Mouse (Mus musculus) natural killer cell, adult 2 months (primary cell): ENCODE measurements around the gene Cyth4.
A peak's percentile ranks its signal among the peaks of the same experiment; 100 is the strongest.

Experiments used
- DNase-seq, 2 experiments: peaks; one replicate each; pipeline ENCODE4 v3.0.0; 2022; ENCODE audit warnings: low spot score in 2 of 2

Cyth4 gene

DNA sequence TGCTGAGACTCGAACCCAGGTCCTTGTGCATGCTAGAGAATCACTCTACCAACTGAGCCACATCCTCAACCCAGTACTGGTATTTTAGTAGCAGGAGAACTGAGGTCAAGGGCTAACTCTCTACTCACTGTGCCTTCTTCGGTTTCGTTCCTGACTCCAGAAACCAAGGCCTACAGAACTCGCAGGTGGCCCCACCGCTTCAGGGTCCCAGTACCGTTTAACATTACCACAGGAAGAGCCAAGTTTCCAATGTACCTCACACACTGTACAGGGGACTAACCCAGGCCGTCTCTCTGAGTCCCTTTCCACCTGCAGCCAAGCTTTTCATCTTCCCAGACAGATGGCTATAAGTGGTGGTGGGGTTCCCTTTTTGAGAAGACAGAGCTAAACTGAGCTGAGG lies 11.4 kb upstream of the Cyth4 start:
- DNase-seq = no peak

DNA sequence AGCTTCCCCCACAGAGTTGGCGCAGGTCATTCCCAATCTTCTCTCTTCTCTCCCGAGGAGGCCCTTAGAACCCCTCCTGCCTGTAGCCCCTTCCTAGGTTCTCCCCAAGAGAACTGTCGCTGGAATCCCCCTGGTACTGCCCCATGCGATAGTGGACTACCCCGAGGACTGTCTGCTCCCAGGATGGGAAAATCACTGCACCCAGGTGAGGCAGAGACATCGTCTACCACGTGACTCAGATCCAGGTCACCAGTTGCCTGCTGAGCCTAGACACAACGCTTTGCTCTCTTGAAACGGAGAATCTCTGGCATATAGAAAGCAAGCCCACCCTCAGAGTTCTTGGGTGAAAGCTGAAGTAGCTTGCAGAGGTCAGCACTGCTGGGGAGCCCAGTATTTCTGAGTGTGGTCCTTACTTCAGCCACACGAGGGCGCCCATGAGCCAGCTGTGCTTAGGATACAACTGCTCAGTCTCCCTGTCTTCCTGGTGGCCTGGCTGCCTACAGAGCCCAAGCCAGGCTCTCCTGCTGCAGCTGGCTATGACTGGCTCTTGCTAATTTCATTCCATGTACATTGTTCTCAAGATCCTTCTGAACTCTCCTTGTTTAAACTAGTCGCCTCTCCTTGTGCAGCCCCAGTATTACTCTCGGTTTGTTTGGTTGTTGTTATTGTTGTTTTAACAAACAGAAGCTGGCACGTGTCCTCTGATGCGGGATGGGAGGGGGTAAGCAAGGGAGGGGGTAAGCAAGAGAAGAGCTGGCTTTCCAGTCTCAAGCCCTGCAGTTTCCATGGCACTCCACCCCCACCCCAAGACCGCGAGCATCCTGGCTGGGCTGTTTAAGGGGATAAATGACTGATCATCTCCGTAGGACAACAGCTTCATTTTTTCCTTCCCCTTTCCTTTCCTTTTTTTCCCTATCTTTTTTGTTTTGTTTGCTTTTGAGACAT lies 9.5 kb upstream of the Cyth4 start:
- peak; percentile 78 to 83 for DNase-seq

DNA sequence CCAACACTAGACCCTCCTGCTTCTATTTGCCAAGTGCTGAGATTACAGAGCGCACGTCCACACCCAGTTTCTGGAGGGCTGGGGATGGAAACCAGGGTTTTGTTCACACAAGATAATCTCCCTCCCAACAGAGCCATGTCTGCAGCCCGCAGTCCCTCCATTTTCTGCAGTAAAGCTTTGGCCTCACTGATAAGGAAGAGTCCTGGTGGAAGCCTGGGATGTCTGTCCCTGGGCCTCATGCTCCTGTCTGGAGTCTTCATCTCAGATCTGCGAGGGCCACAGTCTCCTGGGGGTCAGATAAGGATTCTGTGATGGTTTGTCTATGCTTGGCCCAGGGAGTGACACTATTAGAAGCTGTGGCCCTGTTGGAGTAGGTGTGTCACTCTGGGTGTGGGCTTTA lies 8.8 kb upstream of the Cyth4 start:
- DNase-seq = no peak

DNA sequence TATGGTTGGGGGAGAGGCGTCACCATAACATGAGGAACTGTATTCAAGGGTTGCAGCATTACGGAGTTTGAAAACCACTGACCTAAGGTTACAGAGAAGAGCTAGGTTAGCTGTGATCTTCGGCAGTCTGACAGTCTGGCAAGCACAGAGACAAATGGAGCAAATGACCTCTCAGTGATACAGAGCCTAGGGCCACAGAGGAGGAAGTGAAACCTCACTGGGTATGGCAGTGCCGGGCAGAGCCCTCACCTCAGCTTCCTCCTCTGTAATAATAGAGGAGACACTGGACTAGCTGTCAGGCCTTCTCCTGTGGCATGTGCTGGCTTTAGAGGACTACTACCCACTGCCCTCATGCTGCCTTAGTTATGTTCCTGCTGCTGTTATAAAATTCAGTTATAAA lies 7.9 kb upstream of the Cyth4 start:
- DNase-seq = peak; percentile 75 to 78

DNA sequence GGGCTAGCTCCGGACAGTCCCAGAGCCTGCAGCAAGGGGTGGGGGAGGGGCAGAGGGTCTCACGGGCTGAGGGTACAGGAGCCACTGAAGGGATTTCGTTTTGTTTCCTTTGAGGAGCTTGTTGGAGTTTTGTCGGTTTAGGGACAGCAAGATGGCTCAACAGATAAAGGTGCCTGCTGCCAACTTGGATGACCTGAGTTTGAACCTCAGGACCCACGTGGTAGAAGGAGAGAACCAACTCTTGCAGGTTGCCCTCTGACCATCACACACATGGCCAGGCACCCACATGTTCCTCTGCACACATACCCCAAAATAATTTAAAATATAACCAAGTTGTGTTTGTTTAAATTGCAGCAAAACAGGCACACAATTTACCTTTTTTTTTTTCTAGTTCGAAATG lies 6.9 kb upstream of the Cyth4 start:
- no peak for DNase-seq

DNA sequence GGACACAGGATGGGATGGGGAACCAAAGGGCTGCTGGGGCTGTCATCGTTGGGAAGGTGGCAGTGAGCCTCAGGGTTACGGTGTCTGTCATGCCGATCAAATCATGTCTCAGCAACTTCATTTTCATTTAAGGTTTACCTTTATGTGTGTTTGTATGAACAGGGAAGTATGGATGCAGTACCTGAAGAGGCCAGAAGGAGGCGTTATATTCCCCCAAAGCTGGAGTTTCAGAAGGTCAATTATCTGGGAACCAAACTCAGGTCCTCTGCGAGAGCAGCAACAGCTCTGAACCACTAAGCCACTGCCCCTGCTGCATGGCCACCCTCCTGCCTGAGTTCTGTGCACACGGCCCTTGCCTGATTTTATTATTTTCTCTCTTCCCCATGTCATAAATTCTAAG lies 6.1 kb upstream of the Cyth4 start:
- no peak for DNase-seq

DNA sequence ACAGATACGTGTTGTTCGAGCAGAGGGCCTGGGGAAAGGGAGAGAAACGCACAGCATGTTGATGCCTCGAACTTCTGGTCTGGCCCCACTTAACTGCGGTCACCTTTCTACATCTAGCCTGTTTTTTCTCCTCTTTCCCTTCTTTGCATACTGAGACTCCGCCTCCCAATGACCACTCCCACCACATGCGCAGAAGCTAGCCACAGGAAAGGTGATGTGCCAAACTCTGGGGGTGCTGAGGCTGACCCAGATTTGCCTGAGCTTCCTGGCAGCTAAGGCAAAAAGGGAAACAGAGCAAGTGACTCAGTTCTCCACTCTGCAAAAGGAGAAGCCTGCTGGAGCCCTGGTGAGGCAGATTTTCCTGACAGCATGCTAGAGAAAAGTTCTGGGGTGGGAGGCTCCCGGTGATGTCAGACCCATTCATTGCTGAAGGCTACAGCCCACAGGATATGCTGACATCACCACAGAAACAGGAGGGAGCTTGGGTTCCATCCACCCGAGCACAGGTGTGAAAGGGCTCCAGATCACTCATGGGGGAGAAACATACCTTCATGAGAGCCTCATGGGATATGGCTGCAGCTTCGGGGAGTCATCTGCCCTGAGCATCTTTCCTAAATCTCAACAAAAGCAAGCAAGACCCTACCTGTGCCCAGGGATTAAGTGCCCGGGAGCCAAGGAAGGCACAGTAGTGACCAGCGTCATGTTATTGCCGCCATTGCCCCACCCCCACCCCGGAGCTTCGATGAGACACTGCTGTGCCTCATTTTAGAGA lies 5.0 kb upstream of the Cyth4 start:
- DNase-seq = peak; percentile 75 to 78

DNA sequence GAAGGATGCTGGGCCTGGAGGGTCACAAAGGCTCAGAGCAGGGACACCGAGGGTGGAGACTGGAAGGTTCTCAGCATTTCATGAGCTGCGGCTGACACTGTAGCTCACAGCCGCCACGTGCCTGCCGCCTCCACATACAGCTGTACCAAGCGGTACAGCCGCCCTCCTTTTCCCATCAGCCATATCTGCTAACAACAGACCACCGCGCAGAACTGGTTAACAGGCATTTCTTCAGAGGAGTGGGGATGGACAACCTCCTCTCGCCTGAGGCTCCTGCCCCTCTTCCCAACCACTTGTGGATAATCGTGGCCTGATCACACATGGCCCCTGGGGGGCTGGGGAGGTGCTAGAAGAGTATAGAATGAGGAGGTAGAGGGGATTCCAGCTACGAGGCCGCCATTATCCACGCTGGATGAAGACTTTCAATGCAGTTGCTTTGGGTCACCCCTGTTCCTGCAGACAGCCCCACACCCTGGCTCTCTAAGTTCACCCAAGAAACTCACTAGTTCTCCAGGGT lies 4.3 kb upstream of the Cyth4 start:
- no peak for DNase-seq

DNA sequence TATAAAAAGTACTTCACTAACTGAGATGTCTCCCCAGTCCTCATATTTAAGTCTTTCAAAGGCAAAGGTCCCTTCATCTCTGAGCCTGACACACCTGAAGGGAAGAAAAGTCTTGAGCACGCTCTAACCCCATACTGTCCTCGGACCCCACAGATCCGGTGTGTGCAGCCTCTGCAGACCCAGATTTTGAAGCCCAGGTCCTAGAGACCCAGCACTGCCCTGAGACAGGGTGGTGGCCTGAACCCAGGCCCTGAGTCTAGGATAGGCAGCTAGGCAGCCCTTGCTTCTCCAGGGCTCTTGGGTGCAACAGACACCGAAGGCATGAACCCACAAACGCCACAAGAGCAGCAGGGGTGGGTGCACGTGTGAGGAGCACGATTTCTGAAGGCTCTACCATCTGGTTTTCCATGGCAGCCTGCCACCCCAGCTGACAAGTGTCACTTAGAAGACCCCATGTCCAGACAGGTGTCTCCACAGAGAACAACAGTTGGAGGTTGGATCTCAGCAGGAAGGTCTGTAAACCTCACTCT lies 2.9 kb upstream of the Cyth4 start:
- no peak for DNase-seq

DNA sequence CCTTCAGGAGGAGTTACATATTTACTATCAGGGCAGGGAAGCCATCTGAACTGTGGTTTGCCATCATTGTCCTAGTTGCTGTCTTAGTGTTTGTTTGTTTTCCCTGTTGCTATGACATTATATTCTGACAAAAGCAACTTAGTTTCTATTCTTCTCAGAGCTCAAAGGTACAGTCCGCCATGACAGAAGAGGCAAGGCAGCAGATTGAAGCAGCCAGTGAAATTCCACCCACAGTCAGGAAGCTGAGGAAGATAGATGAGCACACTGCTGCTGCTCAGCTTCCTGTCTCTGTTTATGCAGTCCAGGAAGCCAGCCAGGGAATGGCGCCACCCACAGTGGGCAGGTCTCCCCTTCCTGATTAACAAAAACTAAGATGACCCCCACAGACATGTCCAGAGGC lies 2.0 kb upstream of the Cyth4 start:
- DNase-seq = peak; percentile 43 to 48

DNA sequence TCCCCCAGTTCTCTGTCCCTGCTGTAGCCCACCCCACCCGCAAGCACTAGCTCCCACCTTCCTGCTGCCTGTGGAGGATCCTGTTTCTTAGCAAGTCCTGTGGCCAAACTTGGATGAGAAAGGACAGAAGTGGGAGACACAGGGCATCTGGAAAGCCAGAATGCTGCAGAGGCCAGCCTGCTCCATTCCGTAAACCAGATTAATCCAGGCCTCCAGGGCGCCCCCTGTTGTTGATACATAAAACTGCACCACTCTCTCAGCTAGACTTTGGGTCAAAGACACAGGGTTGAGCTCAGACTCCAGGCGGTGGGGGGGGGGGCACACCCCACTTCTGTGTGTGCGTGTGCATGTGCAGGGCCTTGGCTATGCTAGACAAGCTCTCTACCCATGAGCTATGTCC lies 1.4 kb upstream of the Cyth4 start:
- no peak for DNase-seq

DNA sequence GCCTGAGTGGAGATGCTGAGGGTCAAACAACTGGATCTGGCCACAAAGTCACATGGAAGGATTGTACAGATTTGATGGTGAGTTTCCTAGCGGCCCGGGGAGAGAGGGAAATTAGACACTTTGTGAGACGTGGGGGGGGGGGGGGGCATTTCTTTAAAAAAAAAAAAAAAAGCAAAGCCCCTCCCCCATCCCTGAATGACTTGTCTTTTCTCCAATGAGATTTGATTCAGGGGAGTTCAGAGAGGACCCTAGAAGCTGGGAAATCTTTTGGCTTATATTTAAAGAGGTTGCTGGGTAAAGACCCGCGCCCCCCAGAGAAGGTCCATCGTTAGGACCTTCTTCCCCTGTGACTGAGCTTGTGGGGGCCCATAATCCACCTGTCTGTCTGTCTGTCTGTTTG lies 343 bp upstream of the Cyth4 start:
- DNase-seq = no peak

DNA sequence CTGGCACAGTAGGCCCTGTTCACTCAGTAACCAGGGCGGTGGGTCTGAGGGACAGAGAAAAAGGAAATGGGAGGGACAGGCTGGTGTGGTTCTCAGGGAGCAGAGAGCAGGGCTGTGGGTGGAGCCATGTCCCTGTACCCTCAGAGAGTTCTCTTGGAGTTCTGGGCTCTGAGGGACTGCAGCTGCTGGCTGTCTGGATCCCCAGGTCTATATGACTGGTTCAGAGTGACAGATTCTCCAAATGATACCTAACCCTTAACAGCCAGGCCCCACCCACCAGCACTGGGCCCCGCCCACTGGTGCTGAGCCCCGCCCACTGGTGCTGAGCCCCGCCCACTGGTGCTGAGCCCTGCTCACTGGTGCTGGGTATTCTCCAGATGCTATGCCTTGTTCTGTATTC lies 882 bp downstream of the Cyth4 start:
- DNase-seq = peak; percentile 81 to 82

DNA sequence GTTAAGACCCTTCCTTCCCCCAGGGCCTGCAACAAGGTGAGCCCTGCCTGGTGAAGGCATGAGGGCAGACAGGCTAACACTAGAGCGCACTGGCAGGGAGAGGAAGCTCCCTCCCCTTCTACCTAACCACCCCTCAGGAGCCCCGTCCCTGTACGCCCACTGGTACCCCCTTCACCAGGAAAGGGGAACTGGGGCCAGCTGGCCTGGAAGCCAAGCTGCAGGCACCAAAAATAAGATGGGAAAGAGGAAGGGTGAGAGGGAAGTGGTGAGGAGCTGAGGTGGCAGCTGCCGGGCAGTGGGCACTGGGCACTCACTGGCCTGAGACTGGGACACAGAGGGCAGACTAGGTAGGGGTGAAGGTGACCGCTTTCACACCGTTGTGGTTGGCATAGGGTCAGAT lies 2.3 kb downstream of the Cyth4 start:
- peak; percentile 25 to 46 for DNase-seq

DNA sequence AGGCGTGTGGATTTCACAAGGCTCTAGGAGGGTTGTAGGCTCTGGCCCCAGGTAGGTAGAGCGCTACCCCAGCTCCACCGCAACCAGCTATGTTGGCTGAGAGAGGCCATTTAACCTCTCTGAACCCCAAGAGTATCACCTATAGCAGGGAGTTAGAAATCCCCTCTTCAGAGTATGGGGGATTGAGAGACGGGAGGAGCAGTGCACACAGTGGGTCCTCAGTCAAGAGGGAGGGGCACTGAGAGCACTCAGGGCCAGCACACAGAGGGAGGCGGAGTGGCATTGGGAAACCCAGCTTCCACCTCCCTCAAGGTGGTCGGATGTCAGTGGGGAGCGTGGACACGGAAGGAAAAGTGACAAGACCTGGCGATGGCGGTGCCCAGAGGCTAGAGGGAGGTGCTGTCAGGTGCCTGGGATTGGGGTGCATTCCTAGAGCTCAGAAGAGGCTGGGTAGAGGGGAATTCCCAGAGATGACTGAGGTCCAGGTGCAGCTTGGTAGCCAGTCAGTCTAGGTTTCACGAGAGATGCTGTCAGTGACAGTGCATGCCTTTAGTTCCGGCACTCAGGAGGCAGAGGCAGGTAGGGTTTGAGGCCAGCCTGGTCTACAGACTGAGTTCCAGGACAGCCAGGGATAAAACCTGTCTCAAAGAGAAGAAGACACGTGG lies 2.8 kb downstream of the Cyth4 start:
- DNase-seq = no peak

DNA sequence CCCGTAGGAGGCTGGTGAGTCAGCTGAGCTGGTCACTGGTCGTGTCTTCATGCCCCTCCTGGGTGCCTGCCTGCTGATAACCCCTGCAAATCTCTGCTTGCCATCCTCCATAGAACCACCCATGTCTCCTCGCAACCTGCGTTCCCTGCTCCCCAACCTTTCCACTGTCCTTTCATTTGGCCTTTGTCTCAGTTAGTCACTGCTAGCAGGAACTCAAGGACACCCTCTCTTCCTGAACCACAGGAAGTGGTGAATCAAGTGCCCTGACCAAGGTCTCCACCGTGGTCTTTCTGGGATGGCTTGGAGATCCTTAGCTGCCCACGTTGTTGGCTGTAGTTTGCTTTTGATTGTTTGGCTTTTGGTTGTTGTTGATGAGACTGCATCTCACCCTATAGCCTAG lies 4.3 kb downstream of the Cyth4 start:
- DNase-seq = no peak

DNA sequence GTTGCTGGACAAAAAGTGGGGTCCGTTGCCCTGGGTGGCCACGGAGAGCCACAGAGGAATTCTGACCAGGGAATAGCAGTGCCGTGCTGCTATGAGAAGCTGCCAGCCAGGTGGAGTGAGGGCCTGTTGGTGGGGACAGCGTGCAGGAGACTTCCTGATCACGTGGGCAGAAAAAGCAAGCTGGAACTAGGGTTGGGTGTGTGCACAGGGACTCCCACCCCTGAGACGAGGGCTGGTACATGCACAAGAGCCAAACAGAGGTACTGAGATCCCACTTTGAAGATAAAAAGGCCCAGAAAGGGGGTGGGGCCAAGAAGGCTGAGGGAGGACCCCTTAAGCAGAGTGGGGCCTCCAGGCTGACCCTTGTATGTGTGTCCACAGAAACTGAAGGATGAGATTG lies 7.4 kb downstream of the Cyth4 start:
- DNase-seq = no peak

DNA sequence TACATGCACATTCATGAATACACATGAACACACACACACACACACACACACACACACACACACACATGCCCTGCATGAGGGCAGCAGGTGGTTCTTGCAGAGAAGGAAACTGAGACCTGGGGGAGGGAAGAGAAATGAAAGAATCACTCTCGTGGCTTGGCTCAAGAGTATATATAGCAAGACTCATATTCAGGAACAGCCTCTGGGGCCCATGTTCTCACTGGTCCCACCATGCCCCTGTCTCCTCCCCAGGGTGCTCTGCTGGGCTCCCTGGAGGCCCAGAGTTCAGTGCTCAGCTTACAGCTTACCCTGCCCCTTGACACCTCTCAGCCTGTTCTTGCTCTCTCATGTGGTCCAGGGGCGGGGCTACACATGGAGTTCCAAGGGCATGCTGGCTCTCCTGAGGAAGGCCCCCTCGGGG lies 8.5 kb downstream of the Cyth4 start:
- no peak for DNase-seq

DNA sequence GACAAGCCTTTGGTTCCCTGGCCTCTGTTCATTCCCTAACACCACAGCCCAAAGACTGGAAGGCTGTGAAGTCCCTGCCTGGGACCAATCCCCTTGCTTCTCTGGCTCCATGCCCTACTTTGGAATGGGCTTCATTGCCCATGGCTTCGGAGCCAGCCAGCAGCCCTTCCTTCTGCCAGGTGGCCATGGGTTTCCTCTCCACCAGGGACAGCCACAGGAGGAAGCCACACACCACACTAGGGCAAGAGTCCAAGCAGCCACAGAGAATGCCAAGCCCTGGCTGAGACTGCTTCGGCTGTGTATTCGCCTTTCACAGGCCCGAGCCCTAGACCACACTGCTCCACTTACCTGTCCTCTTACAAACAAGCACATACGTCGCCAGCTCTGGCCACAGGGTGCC lies 9.2 kb downstream of the Cyth4 start:
- no peak for DNase-seq

DNA sequence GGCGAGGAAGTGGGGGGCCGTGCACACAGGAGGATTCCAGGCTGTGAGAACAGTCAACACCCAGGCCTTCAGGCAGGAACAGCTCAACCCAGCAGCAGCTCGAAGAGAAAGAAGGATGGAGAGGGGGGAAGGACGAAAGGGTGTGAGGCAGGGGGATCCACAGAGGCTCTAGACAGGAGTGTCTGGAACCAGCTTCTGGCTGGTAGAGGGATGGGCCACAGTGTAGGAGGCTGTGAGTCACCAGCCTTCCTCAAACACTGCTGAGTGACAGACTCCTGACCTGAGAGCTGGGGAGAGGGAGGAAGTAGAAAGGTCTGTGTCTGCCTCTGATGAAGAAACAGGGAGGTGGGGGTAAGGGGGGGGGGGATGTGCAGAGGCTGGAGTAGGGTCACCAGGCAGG lies 10.6 kb downstream of the Cyth4 start:
- peak in 1 of 2 experiments; percentile 32 for DNase-seq

DNA sequence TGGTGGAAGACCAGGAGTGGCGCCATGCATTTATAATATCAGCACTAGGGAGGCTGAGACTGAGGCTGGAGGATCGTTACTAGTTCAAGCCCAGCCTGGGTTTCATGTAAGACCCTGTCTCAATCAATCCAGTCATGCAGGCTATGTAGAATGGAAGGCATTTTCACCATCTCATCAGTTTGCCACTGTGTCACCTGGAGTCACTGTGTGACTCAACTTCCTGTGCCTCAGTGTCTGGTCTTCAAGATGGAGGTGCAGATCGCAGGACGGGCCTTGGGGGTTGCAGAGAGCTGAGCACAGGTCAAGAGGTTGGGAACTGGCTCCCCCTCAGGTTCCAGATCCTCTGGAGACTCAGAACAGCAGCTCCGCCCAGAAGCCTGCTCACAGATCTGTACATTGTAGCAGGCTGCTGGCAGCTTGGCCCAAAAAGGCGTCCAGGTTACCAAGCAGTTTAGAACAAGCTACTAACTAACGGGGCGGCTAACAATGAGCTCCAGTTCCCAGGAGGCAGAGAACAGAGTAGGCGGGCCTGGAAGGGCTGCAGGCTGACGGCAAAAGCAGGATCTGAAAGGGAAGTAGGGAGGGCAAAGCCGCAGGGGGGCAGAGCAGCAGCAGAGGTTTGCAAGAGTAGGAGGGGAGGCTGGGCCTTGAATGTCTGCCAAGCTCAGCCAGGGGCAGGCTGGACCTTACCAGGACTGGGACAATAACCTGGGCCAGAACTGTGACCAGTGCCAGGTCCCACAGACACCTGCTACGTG lies 14.0 kb downstream of the Cyth4 start:
- DNase-seq = no peak
